Mouse (Mus musculus) layer of hippocampus, adult 11-12 months (tissue): ENCODE data around the gene Il17rd.

ENCODE experiments used
- DNase-seq: peaks from one replicate; pipeline ENCODE4 v3.0.0; 2022; ENCODE audit warnings: low spot score

The Il17rd gene

GRCm38 (mm10) chr14:27038783-27039182, at the start of gene Il17rd:
Gene Il17rd, plus strand, starts transcription at chr14:27038941.
- DNase-seq: peak; percentile 79

- no peak for DNase-seq
These were observed 47.1 kb upstream of the Il17rd start for GRCm38 (mm10) chr14:26991622-26992021.

- DNase-seq: no peak
These were observed 45.3 kb upstream of the Il17rd start for GRCm38 (mm10) chr14:26993427-26993826.

GRCm38 (mm10) chr14:26994211-26994741, 44.5 kb upstream of the Il17rd start, which contains the start of gene Hesx1:
Gene Hesx1, plus strand, starts transcription at chr14:26994416.
- peak; percentile 10 for DNase-seq

GRCm38 (mm10) chr14:26996257-26996656, 42.5 kb upstream of the Il17rd start:
- DNase-seq: no peak

- DNase-seq: no peak
These were observed 38.4 kb upstream of the Il17rd start for GRCm38 (mm10) chr14:27000386-27000785.

- no peak for DNase-seq
These were observed 33.8 kb upstream of the Il17rd start for GRCm38 (mm10) chr14:27004906-27005305.

- DNase-seq: no peak
These were observed 32.8 kb upstream of the Il17rd start for GRCm38 (mm10) chr14:27005937-27006336.

- DNase-seq: no peak
These were observed 27.2 kb upstream of the Il17rd start for GRCm38 (mm10) chr14:27011561-27011960.

GRCm38 (mm10) chr14:27013658-27014057, 25.1 kb upstream of the Il17rd start:
- no peak for DNase-seq

- DNase-seq: no peak
These were observed 20.8 kb upstream of the Il17rd start for GRCm38 (mm10) chr14:27017936-27018335.

- DNase-seq: no peak
These were observed 18.9 kb upstream of the Il17rd start for GRCm38 (mm10) chr14:27019850-27020249.

GRCm38 (mm10) chr14:27022876-27023275, 15.9 kb upstream of the Il17rd start:
- DNase-seq: peak; percentile 28

GRCm38 (mm10) chr14:27024664-27025063, 14.1 kb upstream of the Il17rd start:
- no peak for DNase-seq

- peak; percentile 58 for DNase-seq
These were observed 9.0 kb upstream of the Il17rd start for GRCm38 (mm10) chr14:27029771-27030173.

GRCm38 (mm10) chr14:27031142-27031541, 7.6 kb upstream of the Il17rd start:
- DNase-seq: peak; percentile 62

- DNase-seq: no peak
These were observed 1.2 kb upstream of the Il17rd start for GRCm38 (mm10) chr14:27037513-27037912.

- DNase-seq: no peak
These were observed 824 bp downstream of the Il17rd start for GRCm38 (mm10) chr14:27039281-27040248.

- no peak for DNase-seq
These were observed 1.7 kb downstream of the Il17rd start for GRCm38 (mm10) chr14:27040451-27040850.

GRCm38 (mm10) chr14:27042280-27042983, 3.7 kb downstream of the Il17rd start:
- DNase-seq: no peak

- no peak for DNase-seq
These were observed 4.7 kb downstream of the Il17rd start for GRCm38 (mm10) chr14:27043416-27043815.

GRCm38 (mm10) chr14:27044221-27044966, 5.7 kb downstream of the Il17rd start:
- no peak for DNase-seq
